Comparison of ENCODE assay signal across 24 mouse cellular contexts in the genomic region with DNA sequence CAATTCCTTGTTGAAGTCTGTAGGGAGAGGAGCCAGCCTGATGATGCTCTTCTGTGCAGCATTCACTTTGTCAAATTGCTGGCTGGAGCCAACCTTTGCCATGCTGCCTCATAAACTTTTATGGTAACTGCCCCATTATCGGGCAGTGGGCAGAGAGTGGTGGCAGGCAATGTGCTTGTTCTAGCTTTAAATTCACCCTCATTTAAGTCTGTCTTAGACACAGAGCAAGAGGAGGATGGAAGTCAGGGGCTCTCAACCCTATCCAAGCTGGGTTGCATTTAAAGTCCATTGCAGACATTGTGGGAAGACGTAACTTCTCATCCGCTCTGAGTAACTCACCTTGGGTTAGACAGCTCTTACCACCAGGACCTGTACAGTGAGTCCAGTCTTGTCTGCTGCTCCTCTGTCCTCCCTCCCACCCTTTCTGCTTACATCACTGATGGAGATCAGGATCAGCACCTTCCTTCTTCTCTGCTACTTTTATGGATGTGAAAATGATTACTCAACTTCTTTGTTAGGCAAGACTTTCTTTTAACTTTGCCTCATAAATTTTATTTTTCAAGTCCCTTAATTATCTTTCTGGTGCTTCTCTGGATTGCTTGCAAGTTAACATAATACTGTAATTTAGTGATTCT.
DNase-seq lines count a peak whose midpoint lies in the region; ATAC-seq and TF ChIP-seq lines count a peak whose summit lies in the region.
"Had no signal": no experiment of that assay in that cellular context is flagged by ENCODE, and none has a peak within 500 bp of the region (broad histone marks: within the 10 kb centered on the region; RNA-seq: fewer than 3 reads in every experiment).

No protein-coding gene starts in this region.

- TF ChIP-seq CTCF in kidney, postnatal 0 days (IDR thresholded peaks at IDR 0.05; ENCODE audit: low read depth) = no peak
- no peak for TF ChIP-seq CTCF in lung, postnatal 0 days (IDR thresholded peaks at IDR 0.05)

- no peaks in the 10 kb centered on the region for H3K4me1 ChIP-seq in kidney, postnatal 0 days (replicated peaks; ENCODE audit: insufficient read depth, low read length)
- no peaks in the 10 kb centered on the region for H3K4me1 ChIP-seq in lung, postnatal 0 days (ENCODE audit: insufficient read depth, low read depth, low read length)
- H3K4me1 ChIP-seq: embryonic facial prominence, embryonic 13.5 days; forebrain, embryonic 13.5 days; heart, embryonic 15.5 days; hindbrain, embryonic 10.5 days had no signal

- ATAC-seq in kidney, postnatal 0 days (replicated peaks; ENCODE audit: low FRiP score, low read depth) = peak; percentile 75
- ATAC-seq in megakaryocyte, adult 5-6 weeks (ENCODE audit: poor library complexity, severe bottlenecking) = peak; percentile 86
- ATAC-seq in lung, postnatal 0 days = no peak
- ATAC-seq: CD4-positive, CD25-positive, alpha-beta regulatory T cell, adult 4 months; forebrain, embryonic 13.5 days had no signal

- no peaks in the 10 kb centered on the region for H3K36me3 ChIP-seq in kidney, postnatal 0 days (ENCODE audit: insufficient read depth, low read length)
- H3K36me3 ChIP-seq in lung, postnatal 0 days (ENCODE audit: insufficient read depth, low read length) = no peaks in the 10 kb centered on the region
- H3K36me3 ChIP-seq: embryonic facial prominence, embryonic 13.5 days; G1E; heart, embryonic 15.5 days; hindbrain, embryonic 10.5 days had no signal

- no peak overlapping the region for H3K27ac ChIP-seq in kidney, postnatal 0 days
- no peak overlapping the region for H3K27ac ChIP-seq in lung, postnatal 0 days (ENCODE audit: low read length)
- H3K27ac ChIP-seq: embryonic facial prominence, embryonic 13.5 days; forebrain, embryonic 13.5 days; gastrocnemius, adult 2 months; heart, adult 2 months; heart, embryonic 15.5 days; hindbrain, embryonic 10.5 days; hindbrain, embryonic 14.5 days had no signal

- no peaks in the 10 kb centered on the region for H3K9me3 ChIP-seq in kidney, postnatal 0 days (replicated peaks; ENCODE audit: low read length)
- no peaks in the 10 kb centered on the region for H3K9me3 ChIP-seq in lung, postnatal 0 days (ENCODE audit: low read length)
- H3K9me3 ChIP-seq: embryonic facial prominence, embryonic 13.5 days; forebrain, embryonic 13.5 days; G1E; heart, embryonic 15.5 days; hindbrain, embryonic 10.5 days had no signal

- H3K9ac ChIP-seq in kidney, postnatal 0 days (ENCODE audit: low read depth, low read length) = no peak overlapping the region
- no peak overlapping the region for H3K9ac ChIP-seq in lung, postnatal 0 days (replicated peaks; ENCODE audit: low read depth)
- H3K9ac ChIP-seq: embryonic facial prominence, embryonic 13.5 days; forebrain, embryonic 13.5 days; heart, embryonic 15.5 days; hindbrain, embryonic 14.5 days had no signal

- H3K4me2 ChIP-seq in kidney, postnatal 0 days (ENCODE audit: low read length) = no peak overlapping the region
- no peak overlapping the region for H3K4me2 ChIP-seq in lung, postnatal 0 days (replicated peaks; ENCODE audit: low read depth, low read length)
- H3K4me2 ChIP-seq: embryonic facial prominence, embryonic 13.5 days; forebrain, embryonic 13.5 days; heart, embryonic 11.5 days; heart, embryonic 15.5 days; hindbrain, embryonic 14.5 days had no signal

- no peak overlapping the region for H3K4me3 ChIP-seq in kidney, postnatal 0 days (replicated peaks; ENCODE audit: low read depth, low read length)
- no peak overlapping the region for H3K4me3 ChIP-seq in lung, postnatal 0 days (ENCODE audit: low read depth, low read length)
- H3K4me3 ChIP-seq: embryonic facial prominence, embryonic 13.5 days; forebrain, embryonic 13.5 days; gastrocnemius, adult 2 months; heart, adult 2 months; heart, embryonic 15.5 days; hindbrain, embryonic 10.5 days had no signal

- intact Hi-C loops in heart, postnatal 14 days (cut with DNase I) = no loop called here

- no peak for TF ChIP-seq EP300 in lung, postnatal 0 days (IDR thresholded peaks at IDR 0.05)

- 13% methylated on average over 3 of the region's 3 CpGs for WGBS in kidney, postnatal 0 days
- WGBS in lung, postnatal 0 days = 85% methylated on average over 3 of the region's 3 CpGs

- DNase-seq in heart, adult 11 months = peak; percentile 31
- DNase-seq in heart, postnatal 14 days = no peak
- peak; percentile 79 for DNase-seq in kidney, postnatal 0 days (ENCODE audit: low spot score)
- no peak for DNase-seq in kidney, postnatal 36 days
- DNase-seq in fat pad, adult 2 months (ENCODE audit: extremely low read depth, low read depth, low spot score) = peak; percentile 11
- no peak for DNase-seq in lung, postnatal 0 days (ENCODE audit: low spot score)
- no peak for DNase-seq in right cerebral cortex, postnatal 25 days
- DNase-seq: adrenal gland, postnatal 10 days; B cell, adult 2 months; cerebellum, adult 11 months; cerebellum, adult 8-10 months; cerebellum, postnatal 14 days; gastrocnemius, adult 2 months; gastrocnemius, postnatal 36 days; heart, adult 2 months had no signal

- H3K27me3 ChIP-seq in kidney, postnatal 0 days (ENCODE audit: insufficient read depth, low read length) = no peaks in the 10 kb centered on the region
- no peaks in the 10 kb centered on the region for H3K27me3 ChIP-seq in lung, postnatal 0 days (replicated peaks; ENCODE audit: insufficient read depth, low read length)
- H3K27me3 ChIP-seq: embryonic facial prominence, embryonic 13.5 days; forebrain, embryonic 13.5 days; heart, embryonic 15.5 days had no signal

Comparison
In these comparisons a context has a peak if more than half of its experiments do, and no peak if none do; other contexts are left out.
1. DNase-seq: peak in heart, adult 11 months (single experiment), kidney, postnatal 0 days (single experiment) and fat pad, adult 2 months (single experiment); none in heart, postnatal 14 days (0 of 2), kidney, postnatal 36 days (0 of 2), lung, postnatal 0 days (single experiment) and right cerebral cortex, postnatal 25 days (single experiment).